Mouse (Mus musculus) Patski (cell line): ENCODE results near the gene Coro2b. TPM values are rescaled to one million over a fixed set of nuclear protein-coding genes. Genes with fewer than 3 reads are reported as not detected.

Source experiments
- ATAC-seq: fragments of 100-300 bp; one replicate; pipeline ENCODE4 v1.8.0; 2021
- CTCF ChIA-PET: fragments of 350-600 bp; sonication (Branson Sonifier 250); formaldehyde crosslinking; loops from one replicate; lab custom pipeline; 2022; ENCODE audit warnings: inconsistent platforms; lab: Charles Lee
- POLR2A ChIA-PET: fragments of 350-600 bp; sonication (Branson Sonifier 250); formaldehyde crosslinking; loops from one replicate; lab custom pipeline; 2022; ENCODE audit warnings: antibody characterized with exemption, inconsistent platforms; lab: Charles Lee
- DNase-seq: peaks from one replicate; pipeline ENCODE4 v3.0.0-alpha.2; 2011; ENCODE audit warnings: low read depth, low spot score
- H3K27me3 ChIP-seq: fragments of 371-371 bp; one replicate; pipeline ENCODE4 v1.5.1; 2021
- CTCF ChIP-seq: fragments of 100-300 bp; IDR thresholded peaks from one replicate; pipeline ENCODE4 v1.5.1; 2021
- in situ Hi-C: fragments of 300-500 bp; cut with MboI; formaldehyde crosslinking; loops from 3 replicates; pipeline ENCODE4 v1.11.1; 2018; ENCODE audit warnings: low pct_unique_long_range_greater_than_20kb, mixed read lengths
- polyA plus RNA-seq: library from polyadenylated mRNA; unstranded; gene quantifications from one replicate; pipeline ENCODE4 v1.2.3, GENCODE M21; 2021

The Coro2b gene
- polyA plus RNA-seq, 1 experiment from 2014 or later, result 2.0 TPM

GRCm38 (mm10) chr9:62382519-62383084 lies 154.2 kb downstream of the Coro2b start:
- DNase-seq (no peak), ATAC-seq (no peak)
- ChIA-PET POLR2A (no interaction called here), CTCF (no interaction called here)
- TF ChIP-seq CTCF, result no peak
- no peaks in the 10 kb centered on the region for H3K27me3 ChIP-seq
- in situ Hi-C loops, result no loop called here

GRCm38 (mm10) chr9:62381402-62381913 lies 155.4 kb downstream of the Coro2b start:
- ATAC-seq (no peak), DNase-seq (no peak)
- POLR2A ChIA-PET, result no interaction called here

GRCm38 (mm10) chr9:62380351-62380750 lies 156.5 kb downstream of the Coro2b start:
- no peak for ATAC-seq
- H3K27me3 ChIP-seq, result no peaks in the 10 kb centered on the region
- no peak for DNase-seq
- TF ChIP-seq CTCF, result no peak
- in situ Hi-C loops, result no loop called here
- ChIA-PET CTCF (no interaction called here), POLR2A (no interaction called here)

More at GRCm38 (mm10) chr9:62381402-62381913, 155.4 kb downstream of the Coro2b start:
- CTCF ChIA-PET, result no interaction called here
- in situ Hi-C loops, result no loop called here
- TF ChIP-seq CTCF, result no peak
- no peaks in the 10 kb centered on the region for H3K27me3 ChIP-seq

- no peak for ATAC-seq
- no peaks in the 10 kb centered on the region for H3K27me3 ChIP-seq
- no peak for TF ChIP-seq CTCF
- CTCF ChIA-PET, result no interaction called here
- POLR2A ChIA-PET, result no interaction called here
- in situ Hi-C loops, result no loop called here
- DNase-seq, result no peak
Measured at GRCm38 (mm10) chr9:62377897-62378296, 158.9 kb downstream of the Coro2b start.

- peak; percentile 67 for ATAC-seq
Measured at GRCm38 (mm10) chr9:62374276-62374675, 162.6 kb downstream of the Coro2b start.

GRCm38 (mm10) chr9:62373222-62374123 lies 163.4 kb downstream of the Coro2b start:
- CTCF ChIA-PET, result interaction anchor here (1.1 to 1.8 kb wide), 3 partner anchors 11 to 177 kb away, joined by 4 to 6 read pairs (median 4); no protein-coding TSS in a partner anchor
- H3K27me3 ChIP-seq, result no peaks in the 10 kb centered on the region
- POLR2A ChIA-PET, result interaction anchor here (0.6 to 1.4 kb wide), 4 partner anchors 29 to 103 kb away, joined by 3 to 4 read pairs (median 4); no protein-coding TSS in a partner anchor
- in situ Hi-C loops, result no loop called here
- no peak for TF ChIP-seq CTCF
- DNase-seq (no peak), ATAC-seq (no peak)

More at GRCm38 (mm10) chr9:62374276-62374675, 162.6 kb downstream of the Coro2b start:
- POLR2A ChIA-PET, result interaction anchor here (1.4 kb wide), 1 partner anchor 30 kb away, joined by 4 read pairs; no protein-coding TSS in a partner anchor
- CTCF ChIA-PET, result interaction anchor here (1.6 kb wide), 1 partner anchor 43 kb away, joined by 4 read pairs; no protein-coding TSS in a partner anchor
- in situ Hi-C loops, result no loop called here
- DNase-seq, result no peak
- TF ChIP-seq CTCF, result no peak
- no peaks in the 10 kb centered on the region for H3K27me3 ChIP-seq

GRCm38 (mm10) chr9:62372556-62373221 lies 164.2 kb downstream of the Coro2b start:
- POLR2A ChIA-PET, result interaction anchor here (0.6 to 1.1 kb wide), 2 partner anchors 30 to 95 kb away, joined by 3 to 4 read pairs; no protein-coding TSS in a partner anchor
- no peak for ATAC-seq
- DNase-seq, result no peak

GRCm38 (mm10) chr9:62371745-62372555 lies 164.9 kb downstream of the Coro2b start:
- POLR2A ChIA-PET, result no interaction called here
- no peaks in the 10 kb centered on the region for H3K27me3 ChIP-seq
- ATAC-seq (no peak), DNase-seq (no peak)
- CTCF ChIA-PET, result interaction anchor here (0.8 to 1.8 kb wide), 4 partner anchors 10 to 178 kb away, joined by 3 to 6 read pairs (median 4); no protein-coding TSS in a partner anchor
- in situ Hi-C loops, result no loop called here
- TF ChIP-seq CTCF, result no peak

More at GRCm38 (mm10) chr9:62372556-62373221, 164.2 kb downstream of the Coro2b start:
- in situ Hi-C loops, result no loop called here
- H3K27me3 ChIP-seq, result no peaks in the 10 kb centered on the region
- CTCF ChIA-PET, result interaction anchor here (1.0 to 1.8 kb wide), 3 partner anchors 11 to 178 kb away, joined by 3 to 6 read pairs (median 4); no protein-coding TSS in a partner anchor
- no peak for TF ChIP-seq CTCF

- in situ Hi-C loops, result no loop called here
- CTCF ChIA-PET, result no interaction called here
- no peak for TF ChIP-seq CTCF
- POLR2A ChIA-PET, result no interaction called here
- ATAC-seq, result no peak
- H3K27me3 ChIP-seq, result no peaks in the 10 kb centered on the region
- DNase-seq, result no peak
Measured at GRCm38 (mm10) chr9:62370648-62371280, 166.1 kb downstream of the Coro2b start.
